Mouse (Mus musculus) limb, embryonic 13.5 days (tissue): ENCODE measurements at regions not wholly inside any gene's neighbourhood (a gene's known extent, or its start where the extent isn't known, plus 50 kb on each side); places are given as distances from the start of the nearest gene placed in this dataset.
"Not testable (repeated sequence)": the region's sequence is repeated elsewhere in the genome, so short reads cannot be mapped to it uniquely, and the experiment has no call there.

Experiments
- ATAC-seq: fragments of 200-750 bp; cut with Nextera tagmentation; 2 replicates; pipeline ENCODE4 v1.8.0; 2017; ENCODE audit warnings: low read depth, moderate number of reproducible peaks, moderate TSS enrichment; ENCODE audit not compliant: low FRiP score
- H3K27ac ChIP-seq: fragments of 300-500 bp; sonication (generic); 2 replicates; pipeline ENCODE4 v1.5.1; 2015; ENCODE audit warnings: inconsistent platforms, mild to moderate bottlenecking, moderate library complexity
- H3K27me3 ChIP-seq: fragments of 300-500 bp; sonication (generic); 2 replicates; pipeline ENCODE4 v1.6.1; 2015; ENCODE audit warnings: mild to moderate bottlenecking, inconsistent platforms
- H3K36me3 ChIP-seq: fragments of 300-500 bp; sonication (generic); 2 replicates; pipeline ENCODE4 v1.6.1; 2015; ENCODE audit warnings: inconsistent platforms, mild to moderate bottlenecking, moderate library complexity
- H3K4me1 ChIP-seq: fragments of 300-500 bp; sonication (generic); 2 replicates; pipeline ENCODE4 v1.6.1; 2015; ENCODE audit warnings: inconsistent platforms
- H3K4me2 ChIP-seq: fragments of 300-500 bp; sonication (generic); replicated peaks from 2 replicates; pipeline ENCODE4 v1.6.1; 2015; ENCODE audit warnings: inconsistent platforms, mild to moderate bottlenecking, moderate library complexity
- H3K4me3 ChIP-seq: fragments of 300-500 bp; sonication (generic); 2 replicates; pipeline ENCODE4 v1.5.1; 2015; ENCODE audit warnings: moderate library complexity, mild to moderate bottlenecking, inconsistent platforms
- H3K9ac ChIP-seq: fragments of 300-500 bp; sonication (generic); 2 replicates; pipeline ENCODE4 v1.6.1; 2015; ENCODE audit warnings: mild to moderate bottlenecking, inconsistent platforms
- H3K9me3 ChIP-seq: fragments of 300-500 bp; sonication (generic); 2 replicates; pipeline ENCODE4 v1.6.1; 2016; ENCODE audit warnings: inconsistent platforms
- WGBS: fragments of 180-500 bp; shearing (Covaris S2); methylation state at CpG from one replicate; pipeline ENCODE4 v1.1.7; 2015; 5-methylcytosine and 5-hydroxymethylcytosine counted together

DNA sequence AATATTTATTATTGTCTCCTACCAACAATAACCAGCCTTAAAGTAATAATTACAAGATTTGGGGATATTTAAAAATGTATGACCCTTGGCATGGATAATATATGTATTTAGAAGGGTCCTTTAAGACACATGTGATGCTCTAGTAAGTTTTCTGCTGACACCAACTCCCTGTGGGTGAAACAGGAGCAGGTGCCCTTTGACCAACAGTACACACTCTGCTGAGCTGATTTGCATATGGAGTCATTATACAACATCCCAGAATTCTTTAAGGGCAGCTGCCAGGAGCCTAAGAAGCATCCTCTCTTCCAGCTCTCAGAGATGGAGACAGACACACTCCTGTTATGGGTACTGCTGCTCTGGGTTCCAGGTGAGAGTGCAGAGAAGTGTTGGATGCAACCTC, 274.1 kb downstream of the Rpia start:
- Histone ChIP-seq H3K4me1 (no peaks in the 10 kb centered on the region), H3K27ac (no peak overlapping the region), H3K4me3 (no peak overlapping the region), H3K27me3 (no peaks in the 10 kb centered on the region), H3K36me3 (no peaks in the 10 kb centered on the region), H3K9me3 (no peaks in the 10 kb centered on the region), H3K9ac (no peak overlapping the region), H3K4me2 (no peak overlapping the region)
- ATAC-seq, result no peak

DNA sequence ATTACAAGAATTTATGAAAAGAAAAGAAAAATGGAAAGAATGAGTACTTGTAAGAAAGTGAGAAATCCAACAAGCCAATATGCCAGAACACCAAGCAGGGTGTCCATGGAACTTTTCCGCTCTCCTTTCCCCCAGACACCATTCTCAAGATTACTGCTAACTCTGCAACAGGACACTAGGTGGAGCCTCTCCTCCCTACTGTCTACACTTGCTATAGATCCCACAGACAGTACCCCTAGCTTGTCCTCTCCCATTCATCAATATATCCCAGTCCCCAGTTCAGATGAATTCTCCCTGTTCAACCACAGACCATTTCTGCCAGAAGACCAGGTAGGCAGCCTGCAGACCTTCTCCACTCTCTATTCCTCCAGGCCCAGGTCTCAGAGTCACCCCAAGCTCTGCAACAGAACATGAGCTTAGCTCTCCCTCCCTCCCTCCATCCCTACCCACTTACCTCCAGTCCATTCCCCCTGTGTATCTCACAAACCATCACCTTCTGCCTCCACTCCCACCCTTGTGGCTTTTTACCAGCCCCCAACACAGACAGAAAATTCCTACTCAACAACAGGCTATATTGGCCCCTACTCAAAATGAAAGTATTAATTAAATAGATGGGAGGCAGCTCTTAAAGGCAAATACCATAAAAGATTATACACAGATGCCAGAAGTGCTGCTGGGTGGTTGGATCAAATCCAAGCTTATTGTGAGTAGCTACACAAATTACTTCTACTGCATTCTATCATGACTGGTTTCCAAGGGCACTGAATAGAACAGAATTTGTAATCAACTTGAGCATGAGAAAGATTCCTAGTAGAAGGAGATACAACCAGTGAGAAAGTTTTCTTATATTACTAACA, 323.2 kb downstream of the Rpia start:
- 68% methylated on average over 1 of the region's 1 CpGs for WGBS

DNA sequence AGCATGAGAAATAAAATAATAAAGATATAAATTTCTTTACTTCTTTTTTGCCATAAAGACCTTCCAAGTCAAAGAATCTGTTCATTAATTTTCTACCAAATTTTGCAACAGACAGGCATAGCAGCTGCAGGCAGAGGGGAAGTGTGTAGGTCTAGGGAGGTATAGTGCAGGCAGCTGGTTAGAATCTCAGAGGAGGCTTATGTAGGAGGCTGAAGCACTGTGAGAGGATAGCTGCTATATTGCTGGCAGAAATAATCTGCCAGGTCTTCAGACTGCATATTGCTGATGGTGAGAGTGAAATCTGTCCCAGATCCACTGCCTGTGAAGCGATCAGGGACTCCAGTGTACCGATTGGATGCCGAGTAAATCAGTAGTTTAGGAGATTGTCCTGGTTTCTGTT, 334.8 kb downstream of the Rpia start:
- WGBS, result 82% methylated on average over 3 of the region's 3 CpGs

More for the DNA sequence above, 323.2 kb downstream of the Rpia start:
- Histone ChIP-seq H3K9ac (no peak overlapping the region), H3K4me2 (no peak overlapping the region), H3K36me3 (no peaks in the 10 kb centered on the region), H3K4me3 (no peak overlapping the region), H3K4me1 (no peaks in the 10 kb centered on the region), H3K27ac (no peak overlapping the region), H3K27me3 (no peaks in the 10 kb centered on the region), H3K9me3 (no peaks in the 10 kb centered on the region)
- no peak for ATAC-seq

DNA sequence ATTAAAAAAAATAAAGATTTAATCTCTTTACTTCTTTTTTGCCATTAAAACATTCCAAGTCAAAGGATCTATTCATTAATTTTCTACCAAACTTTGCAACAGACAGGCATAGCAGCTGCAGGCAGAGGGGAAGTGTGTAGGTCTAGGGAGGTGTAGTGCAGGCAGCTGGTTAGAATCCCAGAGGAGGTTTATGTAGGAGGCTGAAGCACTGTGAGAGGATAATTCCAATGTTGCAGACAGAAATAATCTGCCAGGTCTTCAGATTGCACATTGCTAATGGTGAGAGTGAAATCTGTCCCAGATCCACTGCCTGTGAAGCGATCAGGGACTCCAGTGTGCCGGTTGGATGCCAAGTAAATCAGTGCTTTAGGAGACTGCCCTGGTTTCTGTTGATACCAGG, 357.3 kb downstream of the Rpia start:
- H3K27me3 ChIP-seq, H3K9ac ChIP-seq, H3K27ac ChIP-seq, H3K9me3 ChIP-seq, H3K4me2 ChIP-seq, H3K4me1 ChIP-seq, H3K36me3 ChIP-seq, H3K4me3 ChIP-seq, ATAC-seq: not testable (repeated sequence)
- WGBS, result 84% methylated on average over 2 of the region's 2 CpGs

More for the DNA sequence above, 334.8 kb downstream of the Rpia start:
- Histone ChIP-seq H3K4me2 (no peak overlapping the region), H3K9ac (no peak overlapping the region), H3K27ac (no peak overlapping the region), H3K4me3 (no peak overlapping the region), H3K9me3 (no peaks in the 10 kb centered on the region), H3K36me3 (no peaks in the 10 kb centered on the region), H3K4me1 (no peaks in the 10 kb centered on the region), H3K27me3 (no peaks in the 10 kb centered on the region)
- ATAC-seq, result no peak

DNA sequence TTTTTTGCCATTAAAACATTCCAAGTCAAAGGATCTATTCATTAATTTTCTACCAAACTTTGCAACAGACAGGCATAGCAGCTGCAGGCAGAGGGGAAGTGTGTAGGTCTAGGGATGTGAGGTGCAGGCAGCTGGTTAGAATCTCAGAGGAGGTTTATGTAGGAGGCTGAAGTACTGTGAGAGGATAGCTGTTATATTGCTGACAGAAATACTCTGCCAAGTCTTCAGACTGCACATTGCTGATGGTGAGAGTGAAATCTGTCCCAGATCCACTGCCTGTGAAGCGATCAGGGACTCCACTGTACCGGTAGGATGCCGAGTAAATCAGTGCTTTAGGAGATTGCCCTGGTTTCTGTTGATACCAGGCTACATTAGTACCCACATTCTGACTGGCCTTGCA, 385.7 kb downstream of the Rpia start:
- ATAC-seq, H3K4me2 ChIP-seq, H3K9me3 ChIP-seq, H3K27me3 ChIP-seq, H3K36me3 ChIP-seq, H3K4me1 ChIP-seq, H3K27ac ChIP-seq, H3K4me3 ChIP-seq, H3K9ac ChIP-seq: not testable (repeated sequence)
- WGBS, result 89% methylated on average over 3 of the region's 3 CpGs

DNA sequence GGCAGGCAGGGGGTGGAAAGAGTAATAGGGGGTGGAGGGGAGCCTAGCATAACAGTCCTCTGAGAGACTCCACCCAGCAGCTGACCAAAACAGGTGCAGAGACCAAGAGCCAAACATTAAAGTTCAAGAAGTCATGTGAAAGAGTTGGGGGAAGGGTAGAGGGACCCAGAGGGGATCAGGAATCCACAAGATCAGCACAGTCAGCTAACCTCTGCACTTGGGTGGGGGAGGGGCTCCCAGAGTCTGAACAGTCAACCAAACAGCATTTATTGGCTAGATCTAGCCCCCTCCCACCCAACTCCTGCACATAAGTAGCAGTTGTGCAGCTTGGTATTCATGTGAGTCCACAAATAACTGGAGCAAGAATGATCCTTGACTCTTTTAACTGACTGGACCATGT, 402.2 kb downstream of the Rpia start:
- ATAC-seq, result not testable (repeated sequence)

DNA sequence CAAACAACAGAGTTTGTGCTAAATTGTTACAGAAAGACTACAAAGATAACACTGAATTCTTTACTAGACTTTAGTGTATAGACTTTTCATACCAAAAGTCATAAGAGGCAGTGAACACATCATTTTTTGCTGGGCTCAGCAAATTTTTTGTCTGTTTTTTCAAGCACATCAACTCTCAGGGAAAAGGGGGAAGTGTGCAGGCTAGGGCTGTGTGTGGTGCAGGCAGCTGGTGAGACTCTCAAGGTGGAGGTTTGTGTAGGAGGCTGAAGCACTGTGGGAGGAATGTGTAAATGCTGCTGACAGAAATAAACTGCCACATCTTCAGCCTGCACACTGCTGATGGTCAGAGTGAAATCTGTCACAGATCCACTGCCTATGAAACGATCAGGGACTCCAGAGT, 405.6 kb downstream of the Rpia start:
- not testable (repeated sequence) for H3K27ac ChIP-seq, H3K27me3 ChIP-seq, H3K4me1 ChIP-seq, H3K4me2 ChIP-seq, ATAC-seq, H3K9me3 ChIP-seq, H3K4me3 ChIP-seq, H3K36me3 ChIP-seq, H3K9ac ChIP-seq
- no CpG with 5 or more reads among the region's 1 CpGs for WGBS

More for the DNA sequence above, 402.2 kb downstream of the Rpia start:
- not testable (repeated sequence) for H3K27ac ChIP-seq, H3K9me3 ChIP-seq, H3K4me3 ChIP-seq, H3K4me1 ChIP-seq, H3K27me3 ChIP-seq, H3K4me2 ChIP-seq, H3K36me3 ChIP-seq, H3K9ac ChIP-seq

DNA sequence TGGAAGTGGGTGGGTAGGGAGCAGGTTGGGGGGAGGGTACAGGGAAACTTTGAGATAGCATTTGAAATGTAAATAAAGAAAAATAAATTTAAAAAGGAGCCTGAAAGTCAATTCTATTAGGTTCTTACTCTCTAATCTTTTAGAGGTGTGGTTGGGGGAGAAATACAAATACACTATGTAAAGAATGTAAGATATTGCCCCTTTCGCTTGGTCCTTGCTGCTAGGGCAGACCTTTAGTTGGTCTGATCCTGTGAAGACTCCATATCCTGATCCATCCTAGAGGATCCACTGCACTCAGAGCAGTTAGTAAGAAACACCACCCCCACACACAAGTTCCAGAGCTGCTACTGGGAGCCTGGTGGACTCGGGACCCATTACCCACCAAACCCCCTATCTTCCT, 412.7 kb downstream of the Rpia start:
- H3K36me3 ChIP-seq, H3K4me1 ChIP-seq, H3K27me3 ChIP-seq, ATAC-seq, H3K9me3 ChIP-seq, H3K27ac ChIP-seq, H3K9ac ChIP-seq, H3K4me3 ChIP-seq, H3K4me2 ChIP-seq: not testable (repeated sequence)
- 93% methylated on average over 2 of the region's 2 CpGs for WGBS

DNA sequence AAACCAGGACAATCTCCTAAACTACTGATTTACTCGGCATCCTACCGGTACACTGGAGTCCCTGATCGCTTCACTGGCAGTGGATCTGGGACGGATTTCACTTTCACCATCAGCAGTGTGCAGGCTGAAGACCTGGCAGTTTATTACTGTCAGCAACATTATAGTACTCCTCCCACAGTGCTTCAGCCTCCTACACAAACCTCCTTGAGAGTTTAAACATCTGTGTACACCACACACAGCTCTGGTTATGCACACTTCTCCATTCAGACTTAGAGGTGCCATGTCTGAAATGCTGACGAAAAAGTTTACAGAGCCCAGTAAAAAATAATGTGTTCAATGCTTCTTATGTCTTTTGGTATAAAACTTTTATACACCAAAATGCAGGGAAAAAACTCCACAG, 420.2 kb downstream of the Rpia start:
- not testable (repeated sequence) for H3K36me3 ChIP-seq, H3K4me3 ChIP-seq, H3K4me1 ChIP-seq

DNA sequence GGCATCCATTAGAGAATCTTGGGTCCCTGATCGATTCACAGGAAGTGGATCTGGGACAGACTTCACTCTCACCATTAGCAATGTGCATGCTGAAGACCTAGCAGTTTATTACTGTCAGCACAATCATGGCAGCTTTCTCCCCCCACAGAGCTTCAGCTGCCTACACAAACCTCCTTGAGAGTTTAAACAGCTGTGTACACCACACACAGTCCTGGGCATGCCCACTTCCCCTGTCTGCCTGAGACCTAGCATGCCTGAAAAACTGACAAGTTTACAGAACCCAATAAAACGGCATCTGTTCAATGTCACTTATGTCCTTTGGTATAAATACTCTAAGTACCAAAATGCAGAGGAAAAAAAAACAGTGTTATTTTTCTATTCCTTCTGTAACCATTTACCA, 435.7 kb downstream of the Rpia start:
- 30% methylated on average over 2 of the region's 2 CpGs for WGBS
- no peaks in the 10 kb centered on the region for H3K9me3 ChIP-seq
- H3K4me1 ChIP-seq, result peaks cover 3% of the 10 kb centered on the region; the same call in 1 of the 2 replicates
- H3K4me2 ChIP-seq, result no peak overlapping the region
- H3K27ac ChIP-seq, result no peak overlapping the region
- H3K9ac ChIP-seq, result no peak overlapping the region
- ATAC-seq, result peak; percentile 40; the same call in 1 of the 2 replicates
- no peak overlapping the region for H3K4me3 ChIP-seq
- no peaks in the 10 kb centered on the region for H3K27me3 ChIP-seq
- no peaks in the 10 kb centered on the region for H3K36me3 ChIP-seq

More for the DNA sequence above, 420.2 kb downstream of the Rpia start:
- not testable (repeated sequence) for ATAC-seq, H3K27ac ChIP-seq, H3K9me3 ChIP-seq, H3K27me3 ChIP-seq, H3K4me2 ChIP-seq, H3K9ac ChIP-seq
- 76% methylated on average over 5 of the region's 5 CpGs for WGBS

DNA sequence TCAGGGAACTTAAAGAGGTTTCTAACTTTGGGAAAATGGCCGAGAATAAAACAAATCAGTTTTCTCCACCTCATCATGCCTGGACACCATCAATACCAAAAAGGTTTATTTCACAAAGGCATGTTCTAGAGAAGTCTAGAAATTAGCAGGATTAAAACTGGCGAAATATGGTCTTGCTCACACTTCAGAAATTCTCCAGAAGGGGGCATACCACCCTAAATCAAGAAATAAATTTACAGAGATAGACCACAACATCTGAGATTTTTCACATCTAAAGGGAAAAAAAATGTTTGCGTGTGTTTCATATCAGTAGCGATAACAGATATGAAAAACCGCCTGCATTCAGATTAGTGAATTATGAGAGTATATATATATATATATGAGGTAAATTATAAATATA, 449.9 kb downstream of the Rpia start:
- H3K4me2 ChIP-seq, result no peak overlapping the region
- no peak overlapping the region for H3K9ac ChIP-seq
- H3K4me3 ChIP-seq, result no peak overlapping the region
- no peak for ATAC-seq
- H3K4me1 ChIP-seq, result no peaks in the 10 kb centered on the region
- H3K27ac ChIP-seq, result no peak overlapping the region
- 76% methylated on average over 5 of the region's 5 CpGs for WGBS
- H3K27me3 ChIP-seq, result no peaks in the 10 kb centered on the region
- H3K36me3 ChIP-seq, result no peaks in the 10 kb centered on the region
- no peaks in the 10 kb centered on the region for H3K9me3 ChIP-seq

DNA sequence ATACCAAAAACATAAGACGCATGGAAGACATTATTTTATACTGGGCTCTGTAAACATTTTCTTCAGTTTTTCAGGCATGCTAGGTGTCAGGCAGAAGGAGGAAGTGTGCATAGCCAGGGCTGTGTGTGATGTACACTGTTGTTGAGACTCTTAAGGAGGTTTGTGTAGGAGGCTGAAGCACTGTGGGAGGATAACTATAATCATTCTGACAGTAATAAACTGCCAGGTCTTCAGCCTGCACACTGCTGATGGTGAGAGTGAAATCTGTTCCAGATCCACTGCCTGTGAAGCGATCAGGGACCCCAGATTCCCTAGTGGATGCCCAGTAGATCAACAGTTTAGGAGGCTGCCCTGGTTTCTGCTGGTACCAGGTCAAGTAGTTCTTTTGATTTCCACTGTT, 451.3 kb downstream of the Rpia start:
- H3K9ac ChIP-seq, H3K9me3 ChIP-seq, H3K4me2 ChIP-seq, H3K4me3 ChIP-seq, ATAC-seq, H3K27me3 ChIP-seq, H3K27ac ChIP-seq, H3K36me3 ChIP-seq, H3K4me1 ChIP-seq: not testable (repeated sequence)
- 68% methylated on average over 2 of the region's 2 CpGs for WGBS

DNA sequence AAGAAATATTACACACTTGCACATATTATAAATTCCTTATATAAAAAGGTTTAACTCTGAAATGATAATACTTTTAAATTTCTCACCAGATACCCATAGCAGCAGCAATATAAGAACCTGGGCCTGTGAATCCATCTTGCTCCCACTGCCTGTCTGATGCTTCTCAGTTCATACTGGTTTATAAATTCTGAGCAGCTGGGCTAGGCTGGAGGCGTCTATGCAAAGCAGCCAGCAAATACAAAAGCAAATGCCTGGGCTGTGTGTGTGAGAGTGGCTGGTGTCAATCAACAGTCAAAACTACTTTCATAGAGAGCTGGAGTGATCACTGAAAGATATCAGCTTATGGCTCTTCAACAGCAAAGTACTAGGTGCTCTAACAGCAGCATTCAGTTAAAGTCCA, 476.7 kb downstream of the Rpia start:
- H3K4me2 ChIP-seq, result no peak overlapping the region
- H3K9me3 ChIP-seq, result no peaks in the 10 kb centered on the region
- H3K27me3 ChIP-seq, result no peaks in the 10 kb centered on the region
- H3K9ac ChIP-seq, result no peak overlapping the region
- ATAC-seq, result no peak
- no peaks in the 10 kb centered on the region for H3K36me3 ChIP-seq
- H3K4me3 ChIP-seq, result no peak overlapping the region
- H3K27ac ChIP-seq, result no peak overlapping the region
- WGBS, result 81% methylated on average over 1 of the region's 1 CpGs
- H3K4me1 ChIP-seq, result no peaks in the 10 kb centered on the region
